Mouse (Mus musculus) retina, postnatal 1 day (tissue): ENCODE data around the gene Sh3d19.
"Not testable (repeated sequence)": the region's sequence is repeated elsewhere in the genome, so short reads cannot be mapped to it uniquely, and the experiment has no call there.

ENCODE experiments used
- DNase-seq: peaks from one replicate; pipeline ENCODE4 v3.0.0-alpha.2; 2012

Sh3d19 gene

DNA sequence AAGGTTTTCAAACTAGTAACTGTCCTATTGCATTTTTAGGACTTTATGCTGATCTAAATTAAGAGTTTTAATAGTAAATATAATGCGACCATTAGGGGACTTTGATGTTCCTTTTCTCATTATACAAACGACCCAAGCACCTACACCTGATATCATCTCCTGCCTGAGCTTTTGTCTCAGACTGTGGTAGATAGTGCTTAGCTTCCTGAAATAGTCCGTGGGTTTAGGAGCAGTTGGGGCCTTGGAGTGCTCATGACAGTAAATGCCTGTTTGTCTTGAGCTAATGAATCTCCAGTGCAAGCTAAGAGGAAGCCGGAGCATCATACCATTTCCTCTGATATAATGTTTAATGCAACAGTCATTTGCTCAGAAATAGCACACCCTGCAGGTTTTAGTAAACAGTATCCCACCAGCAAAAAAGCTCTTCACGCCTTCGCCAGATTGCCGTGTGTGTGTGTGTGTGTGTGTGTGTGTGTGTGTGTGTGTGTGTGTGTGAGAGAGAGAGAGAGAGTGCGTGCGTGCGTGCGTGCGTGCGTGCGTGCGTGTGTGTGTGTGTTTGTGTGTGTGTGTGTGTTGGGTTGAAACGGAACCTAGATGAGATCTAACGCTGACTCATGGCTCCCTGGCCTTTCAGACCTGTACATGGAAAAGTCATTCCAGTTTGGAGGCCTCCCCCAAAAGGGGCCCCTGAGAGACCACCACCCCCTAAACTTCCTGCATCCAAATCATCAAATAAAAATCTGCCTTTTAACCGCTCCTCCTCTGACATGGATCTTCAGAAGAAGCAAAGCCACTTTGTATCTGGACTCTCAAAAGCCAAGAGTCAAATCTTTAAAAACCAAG lies 132.8 kb downstream of the Sh3d19 start:
- no peak for DNase-seq

- not testable (repeated sequence) for DNase-seq
These were observed 133.5 kb downstream of the Sh3d19 start for GRCm38 (mm10) chr3:86104433-86104832.

DNA sequence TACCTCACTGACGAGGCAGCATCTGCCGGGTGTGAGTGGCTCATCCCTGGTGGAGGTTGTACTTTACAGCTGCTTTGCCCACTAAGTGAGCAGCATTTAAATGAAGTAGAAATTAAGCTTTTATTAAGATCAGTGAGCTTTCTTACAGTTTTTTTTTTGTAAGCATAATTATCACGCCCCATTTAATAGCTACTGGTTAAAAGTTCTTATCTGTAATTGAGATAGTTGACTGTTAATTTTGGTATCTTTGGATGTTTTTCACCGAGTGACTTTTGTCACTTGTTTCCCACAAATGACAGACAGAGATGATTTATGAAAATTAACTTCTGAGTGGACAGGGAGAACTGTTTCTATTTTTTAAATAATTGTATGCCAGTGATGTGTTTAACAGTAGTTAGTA lies 134.0 kb downstream of the Sh3d19 start:
- no peak for DNase-seq

DNA sequence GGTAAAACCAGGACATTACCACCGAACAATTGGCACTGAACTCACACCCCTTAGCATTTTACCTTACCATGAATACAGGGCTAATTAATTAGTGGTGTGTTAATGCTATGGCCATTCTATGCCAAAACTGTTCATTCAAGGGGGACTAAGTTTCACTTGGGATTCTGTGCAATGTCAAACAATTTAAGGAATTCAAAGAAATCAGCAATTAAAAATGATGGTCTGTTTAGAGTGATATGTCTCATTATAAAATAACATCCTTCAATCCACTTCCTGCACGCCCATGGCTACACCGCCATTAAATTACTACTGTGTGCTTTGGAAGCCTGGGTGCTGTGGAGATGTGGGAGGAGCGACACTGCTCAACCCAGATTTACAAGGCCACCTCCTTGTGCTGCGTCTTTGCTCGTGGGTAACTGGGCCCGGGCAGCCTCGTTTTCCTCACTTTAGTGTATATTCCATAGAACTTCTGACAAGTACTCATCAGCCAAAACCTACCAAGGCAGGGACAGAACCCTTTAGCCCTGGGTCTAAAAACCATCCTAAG lies 135.2 kb downstream of the Sh3d19 start:
- no peak for DNase-seq

DNA sequence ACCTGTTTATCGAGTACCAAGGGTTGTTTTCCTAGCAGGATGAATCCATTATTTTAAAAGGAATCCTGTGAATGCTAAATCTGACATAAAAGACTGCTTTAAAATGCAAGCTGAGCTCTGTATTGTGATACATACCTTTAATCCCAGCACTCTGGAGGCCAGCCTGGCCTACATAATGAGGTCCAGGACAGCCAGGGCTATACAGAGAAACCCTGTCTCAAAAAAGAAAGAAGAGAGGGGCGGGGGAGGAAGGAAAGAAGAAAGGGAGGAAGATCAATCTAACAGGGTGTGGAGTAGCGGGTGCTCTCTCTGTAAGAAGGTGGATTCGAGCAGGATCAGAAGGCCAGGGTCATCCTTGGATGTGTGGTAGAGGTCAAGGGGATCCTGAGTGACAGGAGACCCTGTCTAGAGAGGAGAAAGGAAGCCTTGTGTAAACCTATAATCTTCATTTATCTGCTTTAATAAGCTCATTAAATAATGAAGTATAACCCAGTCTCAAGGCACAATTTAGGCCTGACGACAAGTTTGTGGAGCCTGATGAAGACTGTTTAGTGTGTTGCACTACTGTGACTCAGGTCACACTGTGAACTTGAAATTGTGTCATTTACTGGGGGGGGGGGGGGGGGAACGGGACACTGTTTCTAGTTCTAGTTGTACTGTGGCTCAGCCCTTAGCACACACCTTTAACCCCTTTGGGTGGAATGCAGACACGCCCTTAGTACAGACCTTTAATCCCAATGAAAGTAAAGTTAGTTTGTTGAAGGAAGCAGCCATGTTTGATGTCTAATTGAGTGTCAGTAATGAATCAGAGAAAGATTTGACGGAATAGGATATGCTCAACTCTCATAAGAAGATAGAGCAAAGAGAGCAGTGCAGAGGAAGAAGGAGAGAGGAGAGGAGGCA lies 137.0 kb downstream of the Sh3d19 start:
- no peak for DNase-seq

DNA sequence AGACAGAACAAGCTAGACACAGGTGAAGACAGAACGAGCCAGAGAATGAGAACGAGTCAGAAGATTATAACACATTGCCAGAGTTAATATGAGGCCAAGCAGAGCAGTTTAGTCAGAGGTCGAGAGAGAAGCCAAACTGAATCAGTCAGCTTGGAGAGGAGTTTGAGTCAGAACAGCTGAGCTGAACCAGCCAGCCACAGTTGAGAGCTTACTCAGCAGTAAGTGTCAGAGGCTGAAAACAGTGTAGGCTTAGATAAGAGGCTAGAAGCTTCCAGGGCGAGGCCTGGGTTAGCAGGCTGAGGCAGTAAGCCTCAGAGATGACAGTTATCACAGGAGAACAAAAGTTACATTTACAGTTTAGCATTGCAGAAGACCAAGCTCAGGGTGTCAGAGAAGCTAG lies 137.7 kb downstream of the Sh3d19 start:
- no peak for DNase-seq

GRCm38 (mm10) chr3:86109099-86109498 lies 138.2 kb downstream of the Sh3d19 start:
- DNase-seq: no peak

GRCm38 (mm10) chr3:86110077-86110476 lies 139.2 kb downstream of the Sh3d19 start:
- DNase-seq: peak; percentile 71

DNA sequence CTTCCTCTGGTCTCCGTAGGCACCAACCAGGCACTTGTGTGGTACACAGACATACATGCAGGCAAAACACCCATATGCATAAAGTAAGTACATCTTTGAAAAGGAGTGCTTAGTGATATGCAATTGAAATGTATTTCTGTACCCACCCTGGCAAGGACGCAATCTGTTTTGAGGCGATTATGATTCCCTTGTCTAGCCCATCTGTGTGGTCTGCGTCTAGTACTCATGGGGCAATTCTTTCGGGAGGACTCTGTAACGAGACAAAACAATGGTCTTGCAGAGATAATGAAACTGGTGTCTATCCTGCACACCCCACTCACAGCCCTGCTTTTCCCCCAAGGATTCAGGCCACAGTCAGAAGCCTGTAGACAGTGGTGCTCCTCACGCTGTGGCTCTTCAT lies 141.9 kb downstream of the Sh3d19 start:
- no peak for DNase-seq

GRCm38 (mm10) chr3:86114659-86115338 lies 143.9 kb downstream of the Sh3d19 start:
- no peak for DNase-seq

DNA sequence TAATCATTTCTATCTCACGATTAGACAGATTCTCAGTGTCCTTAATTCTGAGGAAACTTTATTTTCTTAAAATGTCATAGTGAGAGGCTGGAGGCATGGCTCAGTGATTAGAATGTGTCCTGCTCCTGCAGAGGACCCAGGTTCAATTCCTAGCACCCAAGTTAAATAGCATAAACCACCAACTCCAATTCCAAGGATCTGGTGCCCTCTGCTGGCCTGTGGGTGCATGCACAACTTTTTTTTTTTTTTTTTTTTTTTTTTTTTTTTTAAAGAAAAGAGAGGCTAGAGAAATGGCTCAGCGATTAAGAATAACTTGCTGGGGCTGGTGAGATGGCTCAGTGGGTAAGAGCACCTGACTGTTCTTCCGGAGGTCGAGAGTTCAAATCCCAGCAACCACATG lies 146.0 kb downstream of the Sh3d19 start:
- DNase-seq: no peak

DNA sequence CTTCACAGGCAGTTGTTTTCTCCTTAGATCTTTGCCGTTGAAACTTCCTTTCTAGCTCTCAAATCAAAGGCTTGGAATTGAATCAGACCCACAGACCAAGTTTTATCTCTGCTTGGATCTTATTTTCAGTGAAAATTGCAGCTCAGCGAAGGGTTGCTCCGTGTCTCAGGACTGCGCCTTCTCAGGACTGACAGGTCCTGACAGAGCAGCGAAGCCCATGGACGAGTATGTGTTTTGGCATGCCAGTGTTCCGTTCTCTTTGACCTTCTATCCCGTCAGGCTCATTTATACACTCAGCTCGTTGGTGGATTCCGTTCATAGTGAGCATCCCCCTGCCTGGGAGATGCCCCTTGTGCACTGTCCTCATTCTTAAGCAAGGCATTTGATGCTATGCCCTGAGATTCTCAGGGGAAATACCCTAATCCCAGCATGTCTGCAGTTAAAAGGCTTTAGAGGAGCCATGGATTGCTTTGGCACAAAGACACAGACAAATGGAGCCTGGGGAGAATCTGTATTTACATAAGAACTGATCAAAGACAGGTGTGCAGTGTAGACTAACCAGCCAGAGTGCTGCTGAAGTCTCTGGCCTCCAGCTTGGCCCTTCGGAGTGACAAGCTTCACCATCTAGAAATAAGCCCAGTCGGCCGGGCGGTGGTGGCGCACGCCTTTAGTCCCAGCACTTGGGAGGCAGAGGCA lies 148.5 kb downstream of the Sh3d19 start:
- no peak for DNase-seq

DNA sequence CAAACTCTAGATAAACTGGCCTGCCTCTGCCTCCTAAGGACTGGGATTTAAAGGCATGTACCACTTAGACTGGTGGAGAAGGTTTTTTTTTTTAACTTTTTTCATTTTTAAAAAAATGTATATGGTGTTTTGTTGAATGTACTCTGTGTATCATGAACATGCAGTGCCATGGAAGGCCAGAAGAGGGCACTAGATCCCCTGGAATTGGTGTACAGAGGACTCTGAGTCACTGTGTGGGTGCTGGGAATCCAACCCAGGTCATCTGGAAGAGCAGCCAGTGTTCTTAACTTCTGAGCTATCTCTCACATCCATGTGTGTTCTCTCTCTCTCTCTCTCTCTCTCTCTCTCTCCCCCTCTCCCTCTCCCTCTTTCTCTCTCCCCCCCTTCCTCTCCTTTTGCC lies 151.2 kb downstream of the Sh3d19 start:
- DNase-seq: no peak

- no peak for DNase-seq
These were observed 152.4 kb downstream of the Sh3d19 start for GRCm38 (mm10) chr3:86123251-86123746.

DNA sequence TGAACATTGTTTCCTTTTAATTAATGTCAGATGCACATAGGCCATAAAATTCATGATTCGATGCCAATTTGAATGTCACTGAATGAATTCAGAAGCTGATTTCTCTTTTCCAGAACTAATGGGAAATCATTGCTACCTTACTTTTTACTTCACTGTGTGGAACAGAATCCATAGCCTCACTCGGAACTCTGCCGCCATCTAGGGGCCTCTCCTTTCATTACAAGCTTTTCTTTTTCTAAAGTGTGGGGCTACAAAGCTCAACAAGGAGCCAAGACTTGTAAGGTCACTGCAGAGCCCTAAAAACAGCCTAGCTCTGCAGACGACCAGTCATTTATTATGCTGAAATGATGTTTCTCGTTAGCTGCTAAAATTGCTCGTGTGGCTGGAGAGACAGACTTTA lies 158.8 kb downstream of the Sh3d19 start:
- DNase-seq: peak; percentile 78

DNA sequence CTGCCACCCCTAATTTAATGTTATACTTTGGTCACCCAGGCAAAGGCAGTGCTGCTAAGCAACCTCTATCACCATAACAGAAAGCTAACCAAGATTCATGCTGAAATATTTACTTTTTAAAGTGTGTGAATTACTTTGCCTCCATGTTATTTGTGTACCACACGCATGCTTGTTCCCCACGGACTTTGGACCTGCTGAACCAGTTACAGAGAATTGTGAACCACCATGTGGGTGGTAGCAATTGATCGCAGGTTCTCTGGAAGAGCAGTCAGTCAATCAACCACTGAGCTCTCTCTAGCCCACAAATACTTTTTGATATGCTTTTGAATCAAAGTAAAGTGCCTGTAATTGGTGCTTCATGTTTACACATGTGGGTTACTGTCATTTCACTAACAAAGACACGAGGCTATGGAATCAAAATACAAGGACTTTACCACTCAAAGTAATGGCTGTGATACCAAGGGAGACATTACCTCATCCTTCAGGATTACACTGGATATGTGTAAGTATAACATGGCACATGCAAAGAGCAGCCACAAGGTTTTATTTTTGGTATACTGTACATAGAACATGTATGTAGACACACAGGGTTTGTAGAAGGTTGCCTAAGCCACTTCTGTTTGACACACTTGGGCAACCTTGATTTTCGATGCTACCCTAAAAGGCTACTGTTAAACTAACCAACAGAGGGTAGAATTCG lies 164.2 kb downstream of the Sh3d19 start:
- DNase-seq: no peak

DNA sequence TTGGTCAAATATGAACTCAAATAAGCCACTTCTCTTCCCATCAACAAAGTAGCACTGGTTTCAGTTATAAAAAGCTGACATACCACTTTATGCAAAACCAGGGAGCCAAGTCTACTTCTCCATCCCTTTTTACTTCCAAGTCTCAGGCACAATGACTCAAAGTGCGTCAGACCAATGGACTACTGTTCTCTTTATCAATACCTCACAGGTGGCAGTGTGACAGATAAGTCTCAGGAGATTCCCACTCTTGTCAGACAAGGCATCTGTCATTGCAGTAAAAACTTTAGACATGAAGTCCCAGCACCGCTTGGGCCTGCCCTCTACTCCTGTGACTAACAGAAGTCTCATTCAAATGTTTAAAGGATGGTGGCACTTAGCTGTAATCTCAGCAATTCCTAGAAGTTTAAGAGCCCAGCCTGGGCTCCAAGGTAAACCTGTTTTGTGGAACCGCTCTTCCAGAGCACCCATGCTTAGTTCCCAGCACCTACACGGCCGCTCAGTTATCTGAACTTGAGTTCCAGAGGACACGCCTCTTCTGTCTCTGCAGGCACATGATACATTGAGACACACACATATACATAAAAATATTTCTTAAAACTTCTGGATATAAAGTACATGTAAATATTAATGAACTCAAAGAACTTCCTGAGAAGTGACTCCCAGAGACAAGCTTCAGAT lies 165.1 kb downstream of the Sh3d19 start:
- DNase-seq: no peak

GRCm38 (mm10) chr3:86136936-86137574 lies 166.1 kb downstream of the Sh3d19 start:
- no peak for DNase-seq

DNA sequence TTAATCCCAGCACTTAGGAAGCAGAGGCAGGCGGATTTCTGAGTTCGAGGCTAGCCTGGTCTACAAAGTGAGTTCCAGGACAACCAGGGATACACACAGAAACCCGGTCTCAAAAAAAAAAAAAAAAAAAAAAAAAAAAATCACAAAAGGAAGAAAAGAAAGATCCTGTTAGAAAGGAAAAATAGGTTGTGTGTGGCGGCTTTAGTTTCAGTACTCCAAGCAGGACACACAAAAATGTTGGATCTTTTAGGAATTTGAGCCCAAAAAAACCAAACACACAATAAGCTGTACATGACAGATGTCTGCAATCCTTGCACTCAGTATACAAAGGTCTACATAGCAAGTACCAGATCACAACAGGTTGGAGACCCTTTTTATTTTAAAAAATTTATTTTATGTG lies 168.8 kb downstream of the Sh3d19 start:
- DNase-seq: no peak

DNA sequence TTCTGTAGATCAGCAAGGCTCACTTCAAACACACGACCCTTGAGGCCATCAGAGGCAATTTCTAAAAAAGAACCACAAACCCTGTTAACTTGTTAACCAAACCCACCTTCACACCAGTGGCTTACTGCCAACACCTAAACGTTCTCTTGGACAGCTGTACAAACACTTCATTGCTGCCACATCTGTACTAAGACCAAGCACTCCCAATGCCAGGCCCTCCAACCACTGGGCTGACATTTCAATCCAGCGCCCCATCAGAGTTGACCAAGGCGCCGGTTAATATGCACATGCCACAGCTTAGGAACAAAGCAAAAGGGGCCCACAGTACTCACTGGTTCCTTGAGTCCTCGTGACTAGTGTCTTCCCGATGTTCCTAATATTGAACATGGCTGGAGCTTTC lies 170.5 kb downstream of the Sh3d19 start:
- DNase-seq: peak; percentile 27

DNA sequence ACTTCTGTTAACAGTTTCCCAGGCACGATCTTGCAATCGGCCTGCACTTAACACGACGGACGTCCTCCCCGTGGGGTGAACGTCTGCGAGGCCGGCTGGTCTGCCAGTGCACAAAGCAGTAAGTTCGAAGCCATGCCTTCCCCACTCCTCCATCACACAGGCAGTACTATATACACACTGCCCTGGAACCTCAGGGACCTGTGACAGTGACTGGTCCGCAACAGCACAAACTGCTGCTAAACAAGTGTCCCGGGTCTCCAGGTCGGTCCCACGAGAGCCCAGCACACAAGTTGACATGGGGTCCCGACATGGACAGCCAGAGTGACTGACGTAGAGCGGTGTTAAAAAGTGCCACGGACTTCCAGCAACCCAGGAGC lies 171.0 kb downstream of the Sh3d19 start:
- no peak for DNase-seq
